Mouse (Mus musculus) CH12.LX (cell line): ENCODE data around the gene Endou. TPM values are rescaled to one million over a fixed set of nuclear protein-coding genes. Genes with fewer than 3 reads are reported as not detected.

Source experiments
- DNase-seq: peaks from one replicate; pipeline ENCODE4 v3.0.0-alpha.2; 2013; ENCODE audit errors: extremely low read depth
- H3K27ac ChIP-seq: 2 replicates; pipeline ENCODE4 v1.5.1; 2012; ENCODE audit warnings: low read depth, mild to moderate bottlenecking, control low read depth, moderate library complexity; ENCODE audit not compliant: insufficient read depth
- H3K27me3 ChIP-seq: replicated peaks from 2 replicates; pipeline ENCODE3; 2012; ENCODE audit warnings: inconsistent platforms
- H3K36me3 ChIP-seq, 2 experiments: replicated peaks in 1 of 2; 2 replicates each; pipeline versions ENCODE3 to v1.6.1; 2012; ENCODE audit warnings: inconsistent platforms in 1 of 2, low read length in 1 of 2, mild to moderate bottlenecking in 1 of 2, mixed read lengths in 1 of 2, moderate library complexity in 1 of 2; ENCODE audit not compliant: control insufficient read depth in 1 of 2, insufficient read depth in 1 of 2
- H3K4me1 ChIP-seq, 2 experiments: 2 replicates each; pipeline ENCODE4 v1.6.1; 2012; ENCODE audit warnings: inconsistent platforms in 1 of 2, moderate library complexity in 1 of 2; ENCODE audit not compliant: insufficient read depth in 2 of 2, control insufficient read depth in 1 of 2
- H3K4me2 ChIP-seq: 2 replicates; pipeline ENCODE4 v1.6.1; 2012; ENCODE audit warnings: low read depth, mild to moderate bottlenecking, control low read depth; ENCODE audit not compliant: poor library complexity, insufficient read depth, severe bottlenecking
- H3K4me3 ChIP-seq, 3 experiments: fragments of 150-350 bp in 1 of 3; sonication (generic) in 1 of 3; replicated peaks in 1 of 3; 2 replicates each; pipeline versions ENCODE3 to v1.5.1; 2011 to 2012; ENCODE audit warnings: low read depth in 2 of 3, low read length in 2 of 3, mild to moderate bottlenecking in 2 of 3, moderate library complexity in 2 of 3, control low read depth in 1 of 3, improper control_type of control experiment in 1 of 3, inconsistent platforms in 1 of 3, mixed read lengths in 1 of 3; ENCODE audit not compliant: poor library complexity in 1 of 3
- H3K79me2 ChIP-seq: replicated peaks from 2 replicates; pipeline ENCODE4 v1.6.1; 2012; ENCODE audit warnings: mild to moderate bottlenecking, moderate library complexity; ENCODE audit not compliant: control insufficient read depth, poor library complexity, insufficient read depth, severe bottlenecking; ENCODE audit errors: extremely low read depth
- H3K9ac ChIP-seq: 2 replicates; pipeline ENCODE4 v1.6.1; 2012; ENCODE audit warnings: low read depth, mild to moderate bottlenecking, control low read depth, moderate library complexity; ENCODE audit not compliant: insufficient read depth
- H3K9me3 ChIP-seq: replicated peaks from 2 replicates; pipeline ENCODE3; 2012; ENCODE audit warnings: low read length, inconsistent platforms, mixed read lengths
- CTCF ChIP-seq, 2 experiments: IDR thresholded peaks in 1 of 2; conservative IDR thresholded peaks in 1 of 2; 2 replicates each; pipeline ENCODE4 v1.5.1; 2011 to 2012; ENCODE audit warnings: low read depth in 2 of 2, low read length in 2 of 2, improper control_type of control experiment in 1 of 2, inconsistent platforms in 1 of 2, mild to moderate bottlenecking in 1 of 2, moderate library complexity in 1 of 2
- ELF1 ChIP-seq: IDR thresholded peaks from 2 replicates; pipeline ENCODE4 v1.6.1; 2014; ENCODE audit warnings: low read depth, mild to moderate bottlenecking, inconsistent platforms, low read length, improper control_type of control experiment
- EP300 ChIP-seq: IDR thresholded peaks from 2 replicates; pipeline ENCODE4 v1.6.1; 2011; ENCODE audit warnings: low read length, improper control_type of control experiment
- ETS1 ChIP-seq: conservative IDR thresholded peaks from 2 replicates; pipeline ENCODE4 v1.6.1; 2012; ENCODE audit warnings: low read depth, mild to moderate bottlenecking, inconsistent platforms, low read length, improper control_type of control experiment, moderate library complexity
- IRF4 ChIP-seq: IDR thresholded peaks from 2 replicates; pipeline ENCODE4 v1.6.1; 2014; ENCODE audit warnings: low read depth, mild to moderate bottlenecking, inconsistent platforms, low read length, improper control_type of control experiment
- JUND ChIP-seq: conservative IDR thresholded peaks from 2 replicates; pipeline ENCODE4 v1.6.1; 2011; ENCODE audit warnings: low read depth, low read length, improper control_type of control experiment
- MAFK ChIP-seq: IDR thresholded peaks from 2 replicates; pipeline ENCODE4 v1.6.1; 2011; ENCODE audit warnings: low read length, improper control_type of control experiment; ENCODE audit not compliant: insufficient replicate concordance
- MAX ChIP-seq: IDR thresholded peaks from 2 replicates; pipeline ENCODE4 v1.6.1; 2011; ENCODE audit warnings: low read length, improper control_type of control experiment
- MAZ ChIP-seq: IDR thresholded peaks from 2 replicates; pipeline ENCODE4 v1.6.1; 2012; ENCODE audit warnings: low read depth, mild to moderate bottlenecking, inconsistent platforms, low read length, improper control_type of control experiment, moderate library complexity
- MXI1 ChIP-seq: IDR thresholded peaks from 2 replicates; pipeline ENCODE4 v1.6.1; 2011; ENCODE audit warnings: mild to moderate bottlenecking, low read depth, low read length, improper control_type of control experiment
- NELFE ChIP-seq: IDR thresholded peaks from 2 replicates; pipeline ENCODE4 v1.6.1; 2011; ENCODE audit warnings: low read depth, low read length, improper control_type of control experiment
- PAX5 ChIP-seq: IDR thresholded peaks from 2 replicates; pipeline ENCODE4 v1.6.1; 2012; ENCODE audit warnings: low read length, inconsistent platforms, mixed read lengths
- POLR2A ChIP-seq: IDR thresholded peaks from 2 replicates; pipeline ENCODE4 v1.6.1; 2011; ENCODE audit warnings: low read depth, mild to moderate bottlenecking, improper control_type of control experiment, low read length
- RCOR1 ChIP-seq: conservative IDR thresholded peaks from 2 replicates; pipeline ENCODE4 v1.6.1; 2012; ENCODE audit warnings: low read depth, mild to moderate bottlenecking, inconsistent platforms, low read length, improper control_type of control experiment
- SIN3A ChIP-seq: IDR thresholded peaks from 2 replicates; pipeline ENCODE4 v1.6.1; 2012; ENCODE audit warnings: low read length, improper control_type of control experiment, inconsistent platforms
- TBP ChIP-seq: conservative IDR thresholded peaks from 2 replicates; pipeline ENCODE4 v1.6.1; 2011; ENCODE audit warnings: low read depth, low read length, improper control_type of control experiment
- TCF12 ChIP-seq: IDR thresholded peaks from 2 replicates; pipeline ENCODE4 v1.6.1; 2014; ENCODE audit warnings: low read depth, mild to moderate bottlenecking, inconsistent platforms, low read length, improper control_type of control experiment
- ZMIZ1 ChIP-seq: IDR thresholded peaks from 2 replicates; pipeline ENCODE4 v1.6.1; 2012; ENCODE audit warnings: low read depth, mild to moderate bottlenecking, inconsistent platforms, low read length, improper control_type of control experiment
- dilution Hi-C: fragments of 300-500 bp; cut with MboI; formaldehyde crosslinking; loops from 2 replicates; pipeline ENCODE4 v1.14.3; 2020; ENCODE audit warnings: low sequenced_read_pairs; ENCODE audit not compliant: extremely low pct_unique_long_range_greater_than_20kb, extremely low pct_ligation_motif_present
- in situ Hi-C: fragments of 300-500 bp; cut with MboI; formaldehyde crosslinking; loops from 3 replicates; pipeline ENCODE4 v1.14.3; 2019; ENCODE audit warnings: low sequenced_read_pairs, low pct_ligation_motif_present, low pct_unique_long_range_greater_than_20kb, mixed read lengths
- polyA plus RNA-seq: library from polyadenylated mRNA; unstranded; fragments of >175 nt; gene quantifications from 2 replicates; pipeline ENCODE4 v1.2.1, GENCODE M21; 2012; ENCODE audit warnings: low read depth; ENCODE audit not compliant: insufficient read length
- total RNA-seq, 2 experiments: library from RNA; depleted of rRNA; stranded (reverse); fragments of 300-350 nt in 1 of 2; fragments of >200 nt in 1 of 2; gene quantifications; 2 replicates each; pipeline ENCODE4 v1.2.3; 2012 to 2014

The Endou gene
- total and polyA plus RNA-seq, 3 experiments, result 49.5 to 66.9 (median 64.0) TPM

- TF ChIP-seq MXI1 (no peak), SIN3A (no peak), ZMIZ1 (no peak), EP300 (no peak), POLR2A (no peak), JUND (no peak), MAX (no peak), ETS1 (no peak), TBP (no peak), ELF1 (no peak), NELFE (no peak), PAX5 (no peak), RCOR1 (no peak), TCF12 (no peak)
- Histone ChIP-seq H3K9ac (no peak overlapping the region), H3K4me3 (no peak overlapping the region), H3K4me2 (no peak overlapping the region), H3K9me3 (no peaks in the 10 kb centered on the region), H3K27me3 (peaks cover 6% of the 10 kb centered on the region), H3K27ac (no peak overlapping the region), H3K4me1 (peaks cover 30 to 73% of the 10 kb centered on the region in 2 experiments), H3K36me3 (peaks cover 0 to 9% of the 10 kb centered on the region in 2 experiments), H3K79me2 (no peaks in the 10 kb centered on the region)
- dilution Hi-C loops (no loop called here), in situ Hi-C loops (no loop called here)
- no peak for DNase-seq
Observed at GRCm38 (mm10) chr15:97764532-97764931, 33.4 kb upstream of the Endou start.

- peaks cover 27 to 67% of the 10 kb centered on the region in 2 experiments for H3K4me1 ChIP-seq
- in situ Hi-C loops, result no loop called here
- no peak for DNase-seq
- no peak overlapping the region for H3K9ac ChIP-seq
- no peaks in the 10 kb centered on the region for H3K79me2 ChIP-seq
- TF ChIP-seq IRF4 (no peak), CTCF (conservative IDR thresholded peaks at IDR 0.05 in 1 of 2, IDR thresholded peaks at IDR 0.05 in 1 of 2; ENCODE audit: low read depth in 2 of 2, low read length in 2 of 2) (no peak), MAZ (no peak), ELF1 (no peak), MAFK (no peak)
- H3K27me3 ChIP-seq, result peaks cover 3% of the 10 kb centered on the region
- H3K9me3 ChIP-seq, result no peaks in the 10 kb centered on the region
- H3K4me2 ChIP-seq, result no peak overlapping the region
- no peak overlapping the region for H3K4me3 ChIP-seq
- H3K36me3 ChIP-seq, result peaks cover 7 to 15% of the 10 kb centered on the region in 2 experiments
- H3K27ac ChIP-seq, result no peak overlapping the region
- dilution Hi-C loops, result no loop called here
Observed at GRCm38 (mm10) chr15:97763256-97764049, 32.3 kb upstream of the Endou start.
